13 mouse cellular contexts compared by ENCODE assay signal in genomic region chr19:32238722-32239458, GRCm38 (mm10).
A peak's percentile ranks its signal among the peaks of the same experiment; 100 is the strongest.
DNase-seq lines count a peak whose midpoint lies in the region; ATAC-seq and TF ChIP-seq lines count a peak whose summit lies in the region.
"Had no signal": no experiment of that assay in that cellular context is flagged by ENCODE, and none has a peak within 500 bp of the region (broad histone marks: within the 10 kb centered on the region; RNA-seq: fewer than 3 reads in every experiment).

No protein-coding gene starts in this region.

- H3K27me3 ChIP-seq in kidney, embryonic 15.5 days = no peaks in the 10 kb centered on the region
- H3K27me3 ChIP-seq in kidney, adult 2 months (replicated peaks; ENCODE audit: control insufficient read depth, insufficient read depth, low read length) = no peaks in the 10 kb centered on the region
- H3K27me3 ChIP-seq in MEL (ENCODE audit: control insufficient read depth in 1 of 2, insufficient read depth in 2 of 2, low read length in 2 of 2) = no peaks in the 10 kb centered on the region
- H3K27me3 ChIP-seq in intestine, embryonic 16.5 days (replicated peaks; ENCODE audit: control insufficient read depth, insufficient read depth, low read length) = no peaks in the 10 kb centered on the region
- no peaks in the 10 kb centered on the region for H3K27me3 ChIP-seq in forebrain, embryonic 14.5 days (replicated peaks; ENCODE audit: control insufficient read depth, insufficient read depth, low read length)
- H3K27me3 ChIP-seq: CH12.LX had no signal

- H3K36me3 ChIP-seq in kidney, embryonic 15.5 days = no peaks in the 10 kb centered on the region
- H3K36me3 ChIP-seq in kidney, adult 2 months (ENCODE audit: control insufficient read depth, insufficient read depth, low read length) = no peaks in the 10 kb centered on the region
- peaks cover 0 to 23% of the 10 kb centered on the region in 2 experiments; a peak in 2 of 4 replicates for H3K36me3 ChIP-seq in MEL (ENCODE audit: control insufficient read depth in 1 of 2, insufficient read depth in 2 of 2, low read length in 2 of 2)
- H3K36me3 ChIP-seq in intestine, embryonic 16.5 days (ENCODE audit: control insufficient read depth, insufficient read depth, low read length) = no peaks in the 10 kb centered on the region
- H3K36me3 ChIP-seq in forebrain, embryonic 14.5 days (ENCODE audit: control insufficient read depth, insufficient read depth, low read length) = no peaks in the 10 kb centered on the region

- TF ChIP-seq POLR2A in kidney, adult 2 months (IDR thresholded peaks at IDR 0.05; ENCODE audit: low read depth, low read length) = no peak
- TF ChIP-seq POLR2A in MEL (IDR thresholded peaks at IDR 0.05; ENCODE audit: control insufficient read depth in 1 of 2, insufficient read depth in 1 of 2, low read depth in 1 of 2, low read length in 2 of 2, poor library complexity in 1 of 2) = peak in 1 of 2 experiments; percentile 54; a peak in 2 of 4 replicates

- no peak overlapping the region; the same call in 1 of the 2 replicates for H3K27ac ChIP-seq in kidney, embryonic 15.5 days
- H3K27ac ChIP-seq in kidney, adult 2 months (ENCODE audit: insufficient read depth, low read depth, low read length) = no peak overlapping the region
- peak overlapping the region; percentile 100 for H3K27ac ChIP-seq in MEL (ENCODE audit: control insufficient read depth, low read depth, low read length)
- H3K27ac ChIP-seq in intestine, embryonic 16.5 days (ENCODE audit: low read length) = no peak overlapping the region
- no peak overlapping the region for H3K27ac ChIP-seq in forebrain, embryonic 14.5 days (ENCODE audit: low read depth, low read length)
- H3K27ac ChIP-seq: layer of hippocampus, adult 2 months had no signal

- 0 out of 2 replicates have a peak, but pooled peaks have one; percentile 41 for ATAC-seq in kidney, embryonic 15.5 days (replicated peaks; ENCODE audit: low FRiP score)
- ATAC-seq in intestine, embryonic 16.5 days = peak; percentile 62; the same call in 1 of the 2 replicates
- ATAC-seq in forebrain, embryonic 14.5 days = no peak

- peaks cover 30% of the 10 kb centered on the region for H3K79me2 ChIP-seq in MEL (ENCODE audit: control insufficient read depth, insufficient read depth, low read length, poor library complexity)

- H3K9me3 ChIP-seq in kidney, embryonic 15.5 days (replicated peaks) = no peaks in the 10 kb centered on the region
- no peaks in the 10 kb centered on the region for H3K9me3 ChIP-seq in MEL (replicated peaks; ENCODE audit: insufficient read depth, low read length)
- H3K9me3 ChIP-seq in intestine, embryonic 16.5 days (ENCODE audit: control insufficient read depth, low read length) = no peaks in the 10 kb centered on the region
- H3K9me3 ChIP-seq in forebrain, embryonic 14.5 days (replicated peaks; ENCODE audit: control insufficient read depth, low read length) = no peaks in the 10 kb centered on the region

- H3K4me3 ChIP-seq in kidney, embryonic 15.5 days (replicated peaks) = no peak overlapping the region
- no peak overlapping the region for H3K4me3 ChIP-seq in kidney, adult 2 months (ENCODE audit: insufficient read depth, low read depth, low read length)
- peak overlapping the region; percentile 63 to 83 for H3K4me3 ChIP-seq in MEL (ENCODE audit: control insufficient read depth in 1 of 2, insufficient read depth in 1 of 2, low read depth in 2 of 2, low read length in 2 of 2)
- no peak overlapping the region for H3K4me3 ChIP-seq in intestine, embryonic 16.5 days (ENCODE audit: low read length)
- H3K4me3 ChIP-seq in forebrain, embryonic 14.5 days (ENCODE audit: low read depth, low read length) = no peak overlapping the region
- H3K4me3 ChIP-seq: layer of hippocampus, adult 2 months had no signal

- no peak overlapping the region for H3K4me2 ChIP-seq in kidney, embryonic 15.5 days
- H3K4me2 ChIP-seq in intestine, embryonic 16.5 days (ENCODE audit: low read depth, low read length) = no peak overlapping the region
- no peak overlapping the region for H3K4me2 ChIP-seq in forebrain, embryonic 14.5 days (ENCODE audit: low read length)

- H3K4me1 ChIP-seq in kidney, embryonic 15.5 days = peaks cover 38% of the 10 kb centered on the region
- H3K4me1 ChIP-seq in kidney, adult 2 months (ENCODE audit: control insufficient read depth, insufficient read depth, low read length) = peaks cover 13% of the 10 kb centered on the region
- H3K4me1 ChIP-seq in MEL (ENCODE audit: control insufficient read depth in 1 of 2, insufficient read depth in 2 of 2, low read length in 2 of 2) = peaks cover 11 to 27% of the 10 kb centered on the region in 2 experiments
- 0 out of 2 replicates have a peak, but pooled peaks cover 2% of the 10 kb centered on the region for H3K4me1 ChIP-seq in intestine, embryonic 16.5 days (ENCODE audit: control insufficient read depth, insufficient read depth, low read length)
- H3K4me1 ChIP-seq in forebrain, embryonic 14.5 days (ENCODE audit: control insufficient read depth, insufficient read depth, low read length) = no peaks in the 10 kb centered on the region

- 68% methylated on average over 11 of the region's 11 CpGs for WGBS in kidney, embryonic 15.5 days
- WGBS in kidney, adult 2 months = 77% methylated on average over 11 of the region's 11 CpGs
- WGBS in intestine, embryonic 16.5 days = 68% methylated on average over 11 of the region's 11 CpGs
- WGBS in forebrain, embryonic 14.5 days = 89% methylated on average over 11 of the region's 11 CpGs

- no peak for TF ChIP-seq CTCF in kidney, adult 2 months (conservative IDR thresholded peaks at IDR 0.05; ENCODE audit: insufficient read depth, insufficient read length, low read depth, low read length)
- no peak for TF ChIP-seq CTCF in MEL (IDR thresholded peaks at IDR 0.05 in 2 of 3, conservative IDR thresholded peaks at IDR 0.05 in 1 of 3; ENCODE audit: control insufficient read depth in 1 of 3, insufficient read depth in 1 of 3, low read depth in 2 of 3, low read length in 3 of 3, poor library complexity in 1 of 3, severe bottlenecking in 1 of 3)

- peak; percentile 86 to 87 for TF ChIP-seq EP300 in MEL (IDR thresholded peaks at IDR 0.05; ENCODE audit: low read depth in 1 of 2, low read length in 2 of 2)

- no peak for DNase-seq in kidney, adult 2 months
- DNase-seq in MEL (ENCODE audit: low read depth, low spot score) = peak; percentile 87
- DNase-seq in naive thymus-derived CD4-positive, alpha-beta T cell, adult 2 months (ENCODE audit: low read depth) = peak; percentile 47
- DNase-seq in urinary bladder, adult 2 months (ENCODE audit: low spot score) = no peak
- no peak for DNase-seq in forebrain, embryonic 14.5 days (ENCODE audit: low spot score)
- DNase-seq in embryo, embryonic 10.5 days (ENCODE audit: low spot score) = no peak
- DNase-seq: adrenal gland, adult 2 months; cerebellum, adult 8-10 months; thymus, postnatal 14 days had no signal

- H3K9ac ChIP-seq in kidney, embryonic 15.5 days = no peak overlapping the region
- peak overlapping the region; percentile 77 for H3K9ac ChIP-seq in MEL (ENCODE audit: control insufficient read depth, low read depth, low read length, poor library complexity, severe bottlenecking)
- no peak overlapping the region for H3K9ac ChIP-seq in intestine, embryonic 16.5 days (ENCODE audit: low read depth, low read length)
- no peak overlapping the region for H3K9ac ChIP-seq in forebrain, embryonic 14.5 days (ENCODE audit: low read length)

- TF ChIP-seq RAD21 in MEL (IDR thresholded peaks at IDR 0.05; ENCODE audit: low read depth, low read length) = no peak

TF ChIP-seq in MEL, 35 proteins besides CTCF, POLR2A, EP300 and RAD21:
- TF ChIP-seq GATA1 (IDR thresholded peaks at IDR 0.05; ENCODE audit: low read depth, low read length) (peak; percentile 86), TAL1 (IDR thresholded peaks at IDR 0.05; ENCODE audit: low read length) (peak; percentile 69), HCFC1 (IDR thresholded peaks at IDR 0.05; ENCODE audit: low read depth, low read length) (peak; percentile 43), ETS1 (IDR thresholded peaks at IDR 0.05; ENCODE audit: low read depth, low read length) (peak; percentile 73), KAT2A (conservative IDR thresholded peaks at IDR 0.05; ENCODE audit: low read depth, low read length) (0 out of 2 replicates have a peak, but pooled peaks have one; percentile 14), NRF1 (IDR thresholded peaks at IDR 0.05; ENCODE audit: insufficient read depth, low read depth, low read length, poor library complexity, severe bottlenecking) (peak; percentile 74), MAX (IDR thresholded peaks at IDR 0.05; ENCODE audit: low read length) (peak; percentile 77), RCOR1 (IDR thresholded peaks at IDR 0.05; ENCODE audit: low read depth, low read length) (0 out of 2 replicates have a peak, but pooled peaks have one; percentile 40), MYC (IDR thresholded peaks at IDR 0.05; ENCODE audit: low read depth, low read length) (0 out of 2 replicates have a peak, but pooled peaks have one; percentile 67), JUND (IDR thresholded peaks at IDR 0.05; ENCODE audit: low read depth, low read length) (no peak), TBP (IDR thresholded peaks at IDR 0.05; ENCODE audit: low read depth, low read length) (peak; percentile 60), E2F4 (IDR thresholded peaks at IDR 0.05; ENCODE audit: borderline replicate concordance, low read depth, low read length) (no peak), SIN3A (IDR thresholded peaks at IDR 0.05; ENCODE audit: low read length) (peak; percentile 82), MXI1 (IDR thresholded peaks at IDR 0.05; ENCODE audit: low read depth, low read length) (peak; percentile 62), UBTF (IDR thresholded peaks at IDR 0.05; ENCODE audit: borderline replicate concordance, insufficient read depth, low read depth, low read length) (no peak), ZNF384 (IDR thresholded peaks at IDR 0.05; ENCODE audit: low read depth, low read length) (no peak), MEF2A (IDR thresholded peaks at IDR 0.05; ENCODE audit: extremely low read depth, insufficient replicate concordance, low read depth, low read length, poor library complexity, severe bottlenecking) (no peak), CHD2 (IDR thresholded peaks at IDR 0.05; ENCODE audit: low read length) (peak; percentile 8), MYB (IDR thresholded peaks at IDR 0.05; ENCODE audit: low read depth, low read length) (peak; percentile 74)

Comparison
In these comparisons a context has a peak if more than half of its experiments do, and no peak if none do; other contexts are left out.
1. H3K4me3 ChIP-seq: peak in MEL (2 of 2); none in kidney, embryonic 15.5 days (single experiment), kidney, adult 2 months (single experiment), intestine, embryonic 16.5 days (single experiment) and forebrain, embryonic 14.5 days (single experiment).
2. DNase-seq: peak in MEL (single experiment) and naive thymus-derived CD4-positive, alpha-beta T cell, adult 2 months (single experiment); none in kidney, adult 2 months (single experiment), urinary bladder, adult 2 months (single experiment), forebrain, embryonic 14.5 days (single experiment) and embryo, embryonic 10.5 days (single experiment).